Mouse (Mus musculus) left cerebral cortex, adult 9 months (tissue): ENCODE measurements around the gene Banp.

Experiments
- DNase-seq, 2 experiments: peaks; one replicate each; pipeline ENCODE4 v3.0.0; 2022; ENCODE audit warnings: low spot score in 2 of 2

Banp gene

DNA sequence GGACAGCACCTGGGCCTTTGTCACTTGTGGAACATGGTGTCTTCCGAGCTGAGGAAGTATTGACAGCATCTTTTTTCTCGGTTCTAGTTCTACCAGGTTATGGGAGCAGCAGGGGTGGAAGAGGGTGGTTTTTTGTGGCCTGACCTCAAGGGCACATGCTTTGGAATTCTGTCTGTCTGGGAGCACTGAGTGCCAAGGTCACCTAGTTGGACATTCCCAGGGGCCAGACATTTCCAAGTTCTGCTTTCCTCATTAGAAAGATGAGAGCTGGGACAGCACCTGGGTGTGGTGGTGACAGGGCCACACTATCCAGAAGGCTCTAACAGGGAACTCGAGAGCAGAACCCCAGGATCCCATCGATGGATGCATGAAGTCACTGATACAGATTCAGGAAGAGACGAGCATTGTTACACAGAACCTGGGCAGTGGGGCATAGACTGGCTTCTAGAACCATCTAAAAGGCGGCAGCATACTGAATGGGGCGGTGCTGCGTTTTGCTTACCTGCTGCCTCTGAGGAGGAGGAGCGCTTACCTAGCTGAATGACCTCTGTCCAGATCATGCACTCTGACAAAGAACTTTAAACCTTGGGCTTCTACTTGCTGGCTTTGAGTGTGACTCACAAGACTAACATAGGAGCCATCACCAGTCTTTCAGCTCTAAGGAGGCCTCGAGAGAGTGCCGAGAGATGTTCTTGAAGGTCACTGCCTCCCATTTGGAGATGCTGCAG, 31.4 kb downstream of the Banp start:
- DNase-seq: no peak

DNA sequence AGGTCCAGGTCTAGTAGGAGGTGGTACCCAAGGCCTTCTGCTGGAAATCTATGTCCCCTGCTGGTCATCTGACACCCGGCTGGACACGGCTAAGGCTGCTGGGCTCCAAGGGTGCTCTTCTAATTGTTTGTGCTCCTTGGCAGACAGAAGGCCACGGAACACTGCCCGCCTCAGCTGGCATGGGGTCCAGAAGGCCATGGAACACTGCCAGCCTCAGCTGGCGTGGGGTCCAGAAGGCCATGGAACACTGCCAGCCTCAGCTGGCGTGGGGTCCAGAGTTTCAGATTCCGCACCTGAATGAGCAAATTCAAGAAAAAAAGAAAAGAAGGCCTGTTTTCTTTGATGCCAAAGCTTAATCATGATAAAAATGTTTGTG, 32.0 kb downstream of the Banp start:
- DNase-seq: no peak

DNA sequence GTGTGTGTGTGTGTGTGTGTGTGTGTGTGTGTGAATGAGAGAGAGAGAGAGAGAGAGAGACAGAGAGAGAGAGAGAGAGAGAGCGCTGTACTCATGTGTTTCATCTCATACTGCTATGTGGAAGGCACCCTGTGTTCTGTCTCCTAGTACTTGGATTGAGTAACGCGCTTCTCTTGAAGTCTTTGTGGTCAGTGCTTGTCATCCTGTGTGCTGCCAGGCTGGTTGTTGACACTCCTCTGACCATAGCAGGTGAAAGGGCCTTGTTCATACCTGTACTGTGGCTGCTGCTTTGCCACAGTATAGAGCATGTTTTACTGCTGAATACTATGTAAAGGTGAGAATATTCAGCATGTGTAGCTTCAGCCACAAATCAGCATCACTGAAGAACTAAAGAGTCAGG, 36.1 kb downstream of the Banp start:
- DNase-seq: no peak

DNA sequence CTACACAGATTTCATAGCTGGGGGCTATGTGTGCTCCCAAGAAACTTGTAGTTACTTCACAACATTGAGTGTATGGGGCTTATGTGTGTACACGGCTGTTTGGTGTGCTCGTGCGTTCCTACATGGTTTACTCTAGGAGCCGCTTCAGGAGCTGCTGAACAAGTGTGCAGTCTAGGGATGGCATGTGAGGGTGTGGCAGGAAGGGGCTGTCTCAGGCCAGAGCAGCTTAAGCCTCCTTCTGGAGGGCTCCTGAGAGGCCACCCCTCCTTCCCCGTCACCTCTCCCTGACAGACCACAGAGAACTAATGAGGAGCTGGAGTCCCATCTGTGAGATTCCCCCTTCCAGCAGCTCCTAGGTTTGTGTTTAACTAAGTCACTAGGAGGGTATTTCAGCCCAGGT, 38.3 kb downstream of the Banp start:
- DNase-seq: no peak

DNA sequence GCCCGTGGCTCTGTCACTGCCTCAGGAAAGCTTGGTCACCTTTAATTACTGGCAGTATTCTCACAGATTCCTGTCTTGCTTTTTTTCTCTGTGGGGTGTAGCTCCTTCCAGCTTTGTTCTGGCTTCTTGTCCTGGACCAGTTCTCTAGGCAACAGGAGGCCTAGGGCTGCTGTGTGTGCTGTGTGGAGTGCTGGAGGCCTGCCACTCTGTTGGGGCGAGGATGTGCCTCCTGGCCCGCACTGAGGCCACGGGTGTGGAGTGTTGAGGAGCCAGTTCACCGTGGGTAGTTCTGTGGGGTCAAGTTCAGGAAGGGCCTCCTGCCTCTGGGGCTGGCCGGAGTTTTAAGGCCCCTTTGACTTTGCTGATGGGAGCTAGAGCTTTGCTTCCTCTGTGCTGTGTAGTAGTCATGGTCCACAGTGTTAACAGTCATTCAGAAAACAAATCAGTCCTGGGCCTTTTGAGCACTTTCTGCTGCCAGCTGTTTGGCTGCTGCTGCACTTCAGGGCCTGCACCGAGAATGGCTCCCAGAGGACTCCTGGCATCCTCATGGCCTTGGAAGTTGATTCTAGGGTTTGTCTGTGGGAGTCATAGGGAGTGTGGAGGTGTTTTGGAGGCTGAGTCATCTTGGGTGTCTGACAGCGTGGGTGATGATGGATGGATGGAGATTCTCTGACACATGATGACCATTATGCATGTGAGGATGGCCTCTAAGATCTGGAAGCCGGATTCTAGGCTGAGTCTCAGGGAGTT, 41.1 kb downstream of the Banp start:
- no peak for DNase-seq

DNA sequence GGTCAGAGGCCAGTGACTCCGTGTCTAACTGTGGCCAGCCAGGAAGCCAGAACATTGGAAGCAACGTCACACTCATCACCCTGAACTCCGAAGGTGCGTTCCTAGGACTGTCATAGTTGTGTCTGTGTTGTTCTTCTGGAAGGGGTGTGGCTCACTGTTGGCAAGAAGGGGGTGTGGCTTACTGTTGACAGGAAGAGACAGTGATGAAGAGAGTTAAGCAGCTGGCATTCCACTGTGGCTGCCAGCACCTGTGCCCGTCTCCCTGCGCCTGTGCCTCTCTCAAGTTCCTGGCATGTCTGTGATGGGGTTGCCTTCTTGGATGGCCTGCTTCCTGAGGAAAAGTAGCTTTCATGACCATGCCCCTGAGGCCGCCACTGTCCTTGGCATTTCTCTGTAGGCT, 42.1 kb downstream of the Banp start:
- DNase-seq: no peak

DNA sequence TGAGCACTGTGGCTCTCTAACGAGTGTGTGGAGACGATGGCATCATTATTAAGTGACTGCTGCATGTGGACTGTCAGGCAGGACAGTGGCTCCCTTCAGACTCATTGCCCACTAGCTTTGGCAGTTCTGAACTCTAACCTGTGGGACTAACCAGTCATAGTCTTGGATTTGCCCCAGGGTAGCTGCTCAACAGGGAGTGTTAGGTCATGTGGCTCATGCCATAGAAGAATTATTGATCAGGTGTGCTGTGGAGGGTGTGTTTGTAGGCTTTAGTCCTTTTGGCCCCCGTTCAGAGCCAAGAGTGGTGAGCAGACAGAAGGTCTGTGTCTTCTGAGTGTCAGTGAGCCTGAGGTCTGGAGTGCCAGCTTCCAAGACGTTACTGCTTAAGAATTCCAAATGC, 43.4 kb downstream of the Banp start:
- no peak for DNase-seq

DNA sequence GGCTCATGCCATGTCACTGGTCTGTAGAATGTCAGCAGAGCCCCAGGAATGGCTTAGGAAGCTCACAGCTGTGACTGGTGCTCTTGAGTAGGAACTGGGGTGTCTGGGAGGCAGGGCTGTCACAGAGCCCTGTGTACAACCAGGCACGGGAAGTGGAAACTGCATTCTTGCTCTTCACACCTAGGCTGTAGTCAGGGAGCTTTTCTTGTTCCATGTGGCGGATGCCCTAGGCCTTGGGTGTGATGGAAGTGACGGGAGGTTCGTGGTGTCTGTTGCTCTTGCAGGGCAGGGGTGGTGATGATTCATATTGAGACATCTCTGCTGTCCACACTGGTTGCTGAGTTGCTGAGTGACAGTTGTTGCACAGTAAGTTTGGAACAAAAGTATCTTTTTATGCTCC, 45.6 kb downstream of the Banp start:
- no peak for DNase-seq

DNA sequence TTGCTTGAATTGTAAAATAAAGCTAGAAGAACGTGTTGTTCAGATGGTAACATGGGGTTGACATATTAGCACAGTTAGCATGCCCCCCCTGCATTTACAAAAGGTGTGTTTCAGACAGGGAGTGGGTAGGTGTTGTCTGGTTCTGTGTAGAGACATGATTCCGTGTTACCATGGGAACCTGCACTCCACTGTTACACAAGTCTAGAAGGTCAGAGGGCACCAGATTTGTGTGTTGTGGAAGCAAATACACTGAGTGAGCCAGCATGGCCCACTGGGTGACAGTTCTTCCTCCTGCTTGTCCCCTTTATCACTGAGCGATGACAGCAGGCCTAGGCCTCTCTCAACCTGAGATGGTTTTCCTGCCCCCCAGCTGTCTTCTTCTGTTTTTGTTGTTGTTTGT, 46.3 kb downstream of the Banp start:
- DNase-seq: no peak

DNA sequence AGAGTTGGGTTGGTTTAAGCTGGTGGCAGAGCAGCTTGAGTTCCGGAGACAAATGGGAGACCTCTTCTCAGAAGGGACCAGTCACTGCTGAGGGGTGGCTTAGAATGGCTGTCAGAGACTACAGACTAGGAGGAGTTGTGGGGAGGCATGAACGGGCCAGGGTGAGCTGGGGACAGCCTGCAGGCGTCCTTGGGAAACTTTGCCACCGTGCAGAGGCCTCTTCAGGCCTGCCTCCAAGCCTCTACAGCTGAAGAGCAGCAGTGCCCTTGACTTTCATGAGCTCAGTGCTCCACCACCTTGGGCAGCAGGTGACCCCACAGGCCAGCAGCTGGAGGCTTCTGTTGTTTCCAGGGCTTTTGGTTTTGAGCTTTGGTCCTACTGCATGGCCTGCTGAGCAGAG, 49.1 kb downstream of the Banp start:
- DNase-seq: no peak

DNA sequence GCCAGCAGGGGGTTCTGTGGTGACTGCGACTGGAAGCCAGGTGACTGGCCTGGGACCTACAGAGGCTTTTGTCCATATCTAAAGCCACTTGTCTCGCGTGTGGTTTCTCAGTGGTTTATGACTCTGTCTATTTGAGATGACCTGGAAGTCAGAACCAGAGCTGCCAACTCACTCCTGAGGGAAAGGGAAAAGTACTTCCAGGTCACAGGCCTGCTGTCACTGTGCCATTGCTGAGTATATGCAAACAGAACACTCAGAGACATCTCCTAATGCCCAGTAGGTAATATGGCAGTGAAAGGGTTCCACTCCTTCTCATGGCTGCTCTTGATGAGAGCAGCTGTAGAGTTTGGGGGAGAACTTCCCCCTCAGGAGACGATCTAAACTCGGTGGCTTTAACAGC, 49.7 kb downstream of the Banp start:
- DNase-seq: no peak

DNA sequence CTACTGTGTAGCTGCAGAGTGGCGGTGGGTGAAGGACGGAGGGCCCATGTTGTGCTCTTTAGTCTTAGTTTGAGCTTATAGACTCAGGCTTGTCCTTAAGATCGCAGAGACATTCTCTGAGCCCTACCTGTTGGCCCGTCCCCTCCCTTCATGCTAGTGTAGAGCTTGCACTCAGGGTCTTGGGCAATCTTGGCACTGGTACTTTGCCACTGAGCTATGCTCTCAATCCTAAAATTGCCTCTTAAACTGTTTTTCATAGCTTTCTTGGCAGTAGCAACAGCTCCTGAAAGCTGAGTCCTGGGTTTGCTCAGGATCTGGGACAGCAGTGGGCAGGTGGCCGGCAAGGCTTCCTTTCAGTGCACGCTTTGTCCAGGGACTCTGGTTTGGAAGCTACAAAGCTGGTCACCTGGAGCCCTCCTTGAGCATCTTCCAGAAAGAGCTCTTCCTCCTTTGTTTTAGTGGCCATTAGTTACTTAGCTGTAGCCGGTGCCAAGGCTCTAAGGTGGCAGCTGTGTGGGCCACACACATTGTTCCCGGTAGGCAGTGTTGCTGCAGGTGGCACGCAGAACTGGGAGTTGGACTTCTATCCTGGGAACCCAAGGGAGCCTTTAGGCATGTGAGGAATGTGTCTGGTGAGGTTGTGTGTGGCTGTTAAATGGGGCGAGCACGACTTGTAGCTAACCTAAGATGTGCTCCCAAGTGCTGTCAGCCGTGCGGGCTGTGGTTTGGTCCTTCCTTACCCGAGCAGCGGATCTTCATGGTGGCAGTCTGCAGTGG, 52.0 kb downstream of the Banp start:
- no peak for DNase-seq

DNA sequence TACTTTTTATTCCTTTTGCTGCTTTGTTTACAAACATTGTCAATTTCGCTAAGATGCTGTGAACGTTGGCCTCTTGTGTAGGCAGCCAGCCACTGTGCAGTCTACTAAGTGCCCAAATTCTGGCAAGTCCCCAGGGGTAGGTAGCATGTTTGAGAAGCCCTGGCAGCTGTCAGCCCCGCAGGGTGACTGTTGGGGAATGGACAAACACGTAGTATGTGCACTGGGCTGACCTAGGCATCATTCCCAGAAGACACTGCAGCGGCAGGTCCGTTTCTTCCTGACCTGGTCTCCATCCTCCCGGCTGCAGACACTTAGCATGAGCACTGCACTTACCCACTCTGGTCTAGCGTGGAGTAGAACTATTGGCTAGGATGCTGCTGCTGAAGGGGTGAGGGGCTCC, 54.1 kb downstream of the Banp start:
- DNase-seq: no peak

DNA sequence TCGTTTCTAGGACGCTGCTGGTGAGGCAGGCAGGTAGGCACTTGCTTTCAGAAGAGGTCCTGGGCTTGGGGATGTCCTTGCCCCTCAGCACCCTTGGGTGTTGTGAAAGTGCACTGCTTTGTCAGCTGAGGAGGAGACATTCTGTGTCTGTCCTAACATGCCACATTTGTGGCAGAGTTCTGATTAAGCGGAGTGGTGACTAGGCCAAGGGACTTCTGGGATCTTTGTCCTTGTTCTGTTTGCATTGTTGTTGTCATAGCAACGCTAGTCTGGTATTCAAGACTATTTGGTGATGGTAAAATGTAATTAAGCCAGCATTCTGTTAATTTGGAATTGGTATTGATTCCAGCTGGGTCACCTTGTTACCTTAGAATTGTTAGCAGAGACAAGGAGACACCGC, 54.6 kb downstream of the Banp start:
- DNase-seq: no peak

DNA sequence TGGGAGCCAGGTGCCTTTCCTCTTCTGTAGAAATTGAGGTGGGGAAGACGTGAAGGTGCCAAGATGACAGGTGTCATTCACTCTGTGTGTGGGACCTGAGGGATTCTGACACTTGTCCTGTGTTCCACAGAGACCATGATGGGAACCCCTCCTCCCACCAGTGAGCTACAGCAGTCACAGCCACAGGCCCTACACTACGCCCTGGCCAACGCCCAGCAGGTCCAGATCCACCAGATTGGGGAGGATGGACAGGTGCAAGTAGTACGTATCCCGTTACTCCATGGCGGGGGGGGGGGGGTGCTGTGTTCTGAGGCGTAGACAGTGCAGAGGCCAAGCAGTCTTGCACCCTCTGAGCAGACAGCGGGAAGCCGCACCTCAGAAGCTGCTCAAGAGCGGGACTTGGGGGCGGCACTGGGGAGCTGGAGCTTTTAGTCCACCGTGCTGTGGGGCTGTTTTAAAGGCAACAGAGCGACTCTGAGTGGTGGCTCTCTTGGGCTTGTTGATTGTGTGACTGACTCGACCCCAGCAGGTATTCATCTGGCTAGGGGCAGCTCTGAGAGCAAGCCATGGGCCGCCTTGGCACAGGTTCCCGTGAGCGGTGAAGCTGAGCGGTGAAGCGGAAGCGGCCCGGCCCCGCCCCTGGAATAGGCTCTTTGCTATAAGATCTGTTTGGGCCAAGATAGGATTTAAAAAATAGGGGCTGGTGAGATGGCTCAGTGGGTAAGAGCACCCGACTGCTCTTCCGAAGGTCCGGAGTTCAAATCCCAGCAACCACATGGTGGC, 56.1 kb downstream of the Banp start:
- DNase-seq: no peak

DNA sequence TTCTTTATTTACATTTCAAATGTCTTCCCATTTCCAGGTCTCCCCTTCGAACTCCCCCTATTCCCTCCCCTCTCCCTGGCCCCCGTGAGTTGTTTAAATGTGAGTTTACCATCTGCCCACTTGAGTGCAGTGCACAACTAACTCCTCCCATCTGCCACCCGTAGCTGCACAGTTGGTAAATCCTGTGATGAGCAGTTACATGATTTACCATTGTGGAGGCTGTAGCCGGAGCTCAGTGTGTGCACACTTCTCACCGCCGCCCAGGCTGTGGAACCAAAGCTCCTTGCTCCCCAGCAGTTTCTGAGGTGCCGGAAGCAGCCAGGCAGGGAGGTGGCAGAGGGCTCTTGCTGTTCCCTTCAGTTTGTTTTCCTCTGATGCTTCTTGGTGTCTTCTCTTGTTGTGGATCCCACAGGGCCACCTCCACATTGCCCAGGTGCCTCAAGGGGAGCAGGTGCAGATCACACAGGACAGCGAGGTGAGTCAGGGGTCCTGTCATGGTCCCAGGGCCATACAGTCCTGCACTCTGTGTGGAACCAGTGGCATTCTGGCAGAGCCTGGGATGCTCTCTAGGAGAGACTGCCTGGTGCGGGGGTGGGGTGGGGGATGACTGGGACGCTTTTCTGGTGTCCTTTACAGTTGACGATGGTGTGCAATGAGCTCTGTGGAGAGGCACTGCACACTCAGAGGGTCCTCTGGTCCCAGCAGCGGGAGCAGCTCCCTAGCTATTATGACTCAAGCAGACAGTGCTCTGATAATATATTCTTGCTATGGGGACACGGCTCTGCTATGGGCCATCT, 57.3 kb downstream of the Banp start:
- DNase-seq: peak in 1 of 2 experiments; percentile 67

DNA sequence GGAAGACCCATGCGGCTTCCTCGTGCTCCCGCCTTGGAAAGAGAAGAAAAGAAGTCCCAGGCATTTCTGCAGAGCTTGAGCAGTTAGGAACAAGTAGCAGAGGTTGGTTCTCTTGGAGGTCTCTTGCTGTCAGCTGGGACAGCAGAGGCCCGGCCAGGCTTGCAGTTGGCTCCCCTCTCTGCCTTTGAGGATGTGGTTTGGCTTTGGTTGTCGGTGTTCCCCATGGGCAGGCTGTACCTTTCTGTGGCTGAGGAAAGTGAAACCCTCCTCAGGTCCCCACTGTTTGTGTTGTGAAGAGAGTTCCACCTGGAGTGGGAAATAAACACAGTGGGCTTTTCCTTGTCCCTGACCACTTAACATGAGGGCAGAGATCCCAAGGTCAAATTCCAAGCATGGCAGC, 58.8 kb downstream of the Banp start:
- no peak for DNase-seq

DNA sequence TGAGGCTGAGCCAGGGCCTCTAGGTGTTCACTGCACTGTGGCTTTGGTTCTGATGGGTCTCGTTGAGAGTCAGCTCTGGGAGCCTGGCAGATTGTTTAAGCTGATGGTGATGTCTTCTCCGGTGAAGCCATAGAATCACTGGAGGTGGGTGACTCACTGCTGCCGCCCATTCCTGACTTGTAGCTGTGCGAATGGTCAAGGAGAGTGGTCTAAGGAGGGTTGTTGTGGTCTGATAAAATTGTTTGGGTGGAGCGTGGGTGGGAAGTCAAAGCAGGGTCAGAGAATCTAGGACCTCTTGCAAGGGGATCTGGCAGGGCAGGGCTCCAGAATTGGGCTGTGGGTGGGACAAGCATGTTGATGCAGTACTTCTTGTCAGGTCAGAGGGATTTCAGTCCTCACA, 61.1 kb downstream of the Banp start:
- no peak for DNase-seq

DNA sequence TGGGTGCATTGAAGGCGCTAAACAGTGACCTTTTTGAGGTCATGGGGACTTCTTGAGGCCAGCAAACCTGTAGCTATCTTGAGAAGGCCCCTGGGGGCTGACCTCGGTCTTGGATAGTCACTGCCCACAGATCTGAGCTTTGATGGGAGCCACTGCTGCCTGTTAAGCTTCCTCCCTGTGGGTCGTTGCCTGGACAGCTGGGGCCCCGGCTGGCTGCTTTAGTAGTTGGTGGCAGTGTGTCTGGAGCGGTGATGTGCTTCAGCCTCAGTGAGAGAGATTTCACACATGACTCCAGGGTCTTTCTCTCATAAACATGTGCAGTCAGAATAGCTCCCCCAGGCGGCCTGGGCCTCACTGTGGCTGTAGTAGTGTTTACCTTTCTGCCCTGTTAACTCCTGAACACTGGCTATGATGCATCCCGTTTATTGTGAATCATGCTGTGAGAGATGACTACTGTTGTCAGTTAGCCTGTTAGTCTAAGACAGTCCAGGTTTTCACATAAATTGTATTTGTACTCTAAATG, 61.6 kb downstream of the Banp start:
- DNase-seq: no peak

DNA sequence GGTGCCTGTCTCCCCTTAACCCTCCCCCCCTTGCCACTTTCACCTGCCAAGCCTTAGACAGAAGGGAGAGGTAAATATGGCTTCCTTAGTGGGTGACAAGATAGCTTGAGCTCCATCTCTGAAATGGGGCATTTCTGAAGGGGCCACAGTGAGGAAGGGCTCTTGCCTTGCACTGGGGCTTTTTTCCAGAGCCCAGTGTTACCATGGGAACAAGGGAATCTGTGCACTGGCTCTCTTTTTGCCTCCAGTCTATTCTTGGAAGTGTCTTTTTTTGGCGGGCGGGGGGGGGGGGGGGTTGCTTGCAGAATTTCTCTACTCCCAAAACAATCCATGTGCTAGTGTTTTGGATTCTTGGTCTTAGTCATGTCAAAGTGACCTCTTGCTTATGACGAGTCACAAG, 65.1 kb downstream of the Banp start:
- DNase-seq: no peak
